Mouse (Mus musculus): Measurements from ENCODE around the gene Glipr1.
"Not testable (repeated sequence)": the region's sequence is repeated elsewhere in the genome, so short reads cannot be mapped to it uniquely, and the experiment has no call there.

Glipr1 gene

GRCm38 (mm10) chr10:112002544-112003215 is at the start of gene Glipr1:
TSS of gene Glipr1 (minus strand) at chr10:112002631.
- in situ Hi-C loops (cut with MboI, MseI), result no loop called here

GRCm38 (mm10) chr10:112051956-112052355 is 49.5 kb upstream of the Glipr1 start:
- in situ Hi-C loops (cut with MboI, MseI), result not testable (repeated sequence)

- in situ Hi-C loops (cut with MboI, MseI), result no loop called here
Measured at GRCm38 (mm10) chr10:112051220-112051619, 48.8 kb upstream of the Glipr1 start.

- in situ Hi-C loops (cut with MboI, MseI), result not testable (repeated sequence)
Measured at GRCm38 (mm10) chr10:112044283-112044682, 41.9 kb upstream of the Glipr1 start.

- in situ Hi-C loops (cut with MboI, MseI), result not testable (repeated sequence)
Measured at GRCm38 (mm10) chr10:112043523-112043922, 41.1 kb upstream of the Glipr1 start.

GRCm38 (mm10) chr10:112028689-112029088 is 26.3 kb upstream of the Glipr1 start:
- in situ Hi-C loops (cut with MboI, MseI), result not testable (repeated sequence)

- in situ Hi-C loops (cut with MboI, MseI), result no loop called here
Measured at GRCm38 (mm10) chr10:112023585-112023984, 21.2 kb upstream of the Glipr1 start.

GRCm38 (mm10) chr10:112009511-112009910 is 7.1 kb upstream of the Glipr1 start:
- in situ Hi-C loops (cut with MboI, MseI), result not testable (repeated sequence)

- in situ Hi-C loops (cut with MboI, MseI), result no loop called here
Measured at GRCm38 (mm10) chr10:112001756-112002520, 493 bp downstream of the Glipr1 start.

GRCm38 (mm10) chr10:112001350-112001749 is 1.1 kb downstream of the Glipr1 start:
- in situ Hi-C loops (cut with MboI, MseI), result no loop called here

GRCm38 (mm10) chr10:112000568-112000967 is 1.9 kb downstream of the Glipr1 start:
- in situ Hi-C loops (cut with MboI, MseI), result no loop called here

- in situ Hi-C loops (cut with MboI, MseI), result no loop called here
Measured at GRCm38 (mm10) chr10:111999765-112000164, 2.7 kb downstream of the Glipr1 start.

- in situ Hi-C loops (cut with MboI, MseI), result no loop called here
Measured at GRCm38 (mm10) chr10:111997671-111998070, 4.8 kb downstream of the Glipr1 start.

GRCm38 (mm10) chr10:111996911-111997347 is 5.5 kb downstream of the Glipr1 start:
- in situ Hi-C loops (cut with MboI, MseI), result no loop called here

- in situ Hi-C loops (cut with MboI, MseI), result no loop called here
Measured at GRCm38 (mm10) chr10:111996549-111996904, 5.9 kb downstream of the Glipr1 start.

GRCm38 (mm10) chr10:111995803-111996548 is 6.5 kb downstream of the Glipr1 start:
- in situ Hi-C loops (cut with MboI, MseI), result no loop called here

- in situ Hi-C loops (cut with MboI, MseI), result no loop called here
Measured at GRCm38 (mm10) chr10:111986453-111986852, 16.0 kb downstream of the Glipr1 start.

GRCm38 (mm10) chr10:111983070-111983469 is 19.4 kb downstream of the Glipr1 start:
- in situ Hi-C loops (cut with MboI, MseI), result no loop called here

GRCm38 (mm10) chr10:111977584-111977983 is 24.8 kb downstream of the Glipr1 start:
- in situ Hi-C loops (cut with MboI, MseI), result loop anchor here (5.0 kb wide), 1 partner anchor 135 kb away; no protein-coding TSS in a partner anchor

GRCm38 (mm10) chr10:111972542-111973361 is 29.7 kb downstream of the Glipr1 start, which contains the start of gene Krr1:
TSS of gene Krr1 (plus strand) at chr10:111972664.
- in situ Hi-C loops (cut with MboI, MseI), result no loop called here

- in situ Hi-C loops (cut with MboI, MseI), result no loop called here
Measured at GRCm38 (mm10) chr10:111971929-111972328, 30.5 kb downstream of the Glipr1 start.
